Mouse (Mus musculus): ENCODE data around the gene Xndc1.
"Not testable (repeated sequence)": the region's sequence is repeated elsewhere in the genome, so short reads cannot be mapped to it uniquely, and the experiment has no call there.

The Xndc1 gene

DNA sequence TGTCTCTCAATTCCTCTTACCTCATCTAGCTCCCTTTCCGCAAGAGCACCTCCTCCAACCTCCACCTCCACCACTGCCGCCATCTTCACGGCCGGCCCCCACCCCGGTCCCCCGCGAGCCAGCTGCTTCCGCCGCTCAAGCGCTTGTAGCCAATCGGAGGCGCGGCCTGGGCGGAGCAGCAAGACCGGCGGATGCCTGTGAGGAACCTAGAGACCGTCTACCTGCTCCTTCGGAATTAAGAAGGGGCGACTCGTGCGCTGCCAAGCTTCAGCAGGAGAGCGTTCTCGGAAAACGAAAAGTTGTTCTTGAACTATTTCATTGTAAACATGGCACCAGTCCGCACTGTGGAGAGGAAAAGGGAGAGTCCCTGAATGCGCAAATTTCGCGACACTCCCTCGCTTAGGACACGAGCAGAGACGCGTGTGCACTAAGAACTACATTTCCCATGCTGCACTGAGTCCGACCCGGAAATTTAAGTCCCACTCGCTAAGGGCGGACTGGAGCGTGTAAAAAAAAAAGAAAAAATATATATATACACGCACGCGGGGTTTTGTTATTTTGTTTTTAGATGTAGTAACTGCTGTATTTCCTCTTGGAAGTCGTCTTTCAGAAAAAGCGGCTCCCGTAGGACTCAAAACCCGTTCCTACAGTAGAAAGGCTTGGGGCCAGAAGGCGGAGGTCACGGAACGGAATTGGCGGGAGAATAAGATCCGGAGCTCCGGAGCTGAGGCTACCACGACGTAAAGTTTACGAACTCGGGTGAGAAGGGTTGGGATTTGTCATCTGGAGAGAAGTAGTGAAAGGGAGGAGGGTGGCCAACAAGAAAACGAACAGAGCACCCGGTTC lies at the start of gene Xndc1, which contains the start of the genes Rnf121 and Xntrpc:
Gene Xndc1, plus strand, starts transcription at position 466 of the 846 bp plus-strand sequence.
Gene Rnf121, minus strand, starts transcription at position 424 of the 846 bp plus-strand sequence.
Gene Xntrpc, plus strand, starts transcription at position 668 of the 846 bp plus-strand sequence.
- peak; percentile 93 for DNase-seq (ENCODE audit: low read depth, low spot score)

DNA sequence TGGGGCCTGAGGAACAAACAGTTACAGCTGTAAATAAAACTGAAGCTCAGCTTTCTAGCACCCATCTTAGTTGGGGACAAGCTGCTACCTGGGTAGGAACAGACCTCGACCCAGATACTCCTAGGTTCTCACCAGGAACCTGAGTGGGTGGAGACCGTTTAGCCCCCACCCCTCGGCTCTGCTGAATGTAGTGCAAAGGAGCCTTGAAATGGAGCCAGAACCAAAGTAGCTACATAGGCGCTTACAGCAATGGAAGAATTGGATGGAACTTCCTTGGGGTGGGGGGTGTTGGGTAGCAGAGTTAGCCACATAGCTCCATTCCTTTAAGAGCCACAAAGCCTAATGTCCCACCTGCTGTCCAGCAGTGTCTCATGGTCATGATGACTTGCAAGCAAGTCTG lies 48.4 kb upstream of the Xndc1 start:
- no peak for DNase-seq (ENCODE audit: low read depth, low spot score)

DNA sequence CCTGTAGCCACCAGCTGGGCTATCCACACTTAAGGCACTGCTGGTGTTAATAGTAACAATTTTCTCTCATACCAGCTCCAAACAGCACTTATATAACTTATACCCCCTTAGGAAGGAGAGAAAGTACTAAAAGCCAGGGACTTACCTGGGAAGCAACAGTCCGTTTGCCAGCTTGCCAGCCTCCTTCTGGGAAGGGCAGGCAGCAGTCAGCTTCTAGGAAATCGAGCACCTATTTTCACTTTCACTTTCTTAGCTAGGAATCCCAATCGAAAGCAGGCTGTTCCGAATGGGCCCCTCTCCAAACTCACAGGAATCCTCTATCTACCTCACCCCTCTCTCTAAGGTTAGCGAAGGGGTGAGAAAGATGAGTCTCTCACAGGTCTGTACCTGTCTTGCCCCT lies 47.9 kb upstream of the Xndc1 start:
- peak; percentile 33 for DNase-seq (ENCODE audit: low read depth, low spot score)

DNA sequence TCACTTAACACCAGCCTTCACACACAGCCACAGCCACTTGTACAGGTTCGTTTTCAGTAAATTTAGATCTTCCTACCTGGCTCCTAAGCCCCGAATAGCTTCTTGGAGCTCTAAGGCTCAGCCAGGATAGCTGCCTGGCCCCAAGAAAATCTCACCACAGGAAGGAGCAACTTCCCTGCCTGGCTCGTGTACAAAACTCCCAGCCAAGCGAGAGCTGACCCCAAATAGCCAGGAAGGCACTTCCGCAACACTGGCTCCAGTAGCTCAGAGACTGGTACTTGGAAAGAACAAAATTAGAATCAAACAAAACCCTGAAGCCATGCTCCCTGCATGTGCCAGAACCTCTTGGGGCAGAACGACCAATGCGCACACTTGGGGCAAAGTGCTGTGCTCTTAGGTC lies 47.3 kb upstream of the Xndc1 start:
- DNase-seq (ENCODE audit: low read depth, low spot score) = no peak

DNA sequence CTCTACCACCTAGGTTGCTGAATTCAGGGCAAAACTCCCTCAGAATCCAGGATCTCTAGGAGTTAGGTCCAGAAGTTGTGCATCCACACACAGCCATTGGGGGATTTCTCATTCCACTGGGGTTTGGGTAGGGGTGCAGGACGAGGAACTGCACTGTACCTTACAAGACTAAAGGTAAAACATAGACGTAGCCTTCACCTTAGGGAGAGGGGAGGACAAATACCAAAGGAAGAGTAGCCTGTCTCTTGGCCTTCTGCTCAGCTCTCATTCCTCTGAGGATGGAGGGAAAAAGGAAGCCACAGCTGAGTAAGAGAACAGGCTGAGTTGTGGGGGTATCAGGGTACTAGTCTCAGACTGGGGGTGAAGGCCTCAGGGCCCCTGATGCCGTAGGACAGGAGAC lies 46.7 kb upstream of the Xndc1 start, which contains the start of gene Il18bp:
Gene Il18bp, minus strand, starts transcription at position 101 of the 400 bp plus-strand sequence.
- no peak for DNase-seq (ENCODE audit: low read depth, low spot score)

- no peak for DNase-seq (ENCODE audit: low read depth, low spot score)
These were observed 45.9 kb upstream of the Xndc1 start for GRCm38 (mm10) chr7:102019362-102019761.

- not testable (repeated sequence) for DNase-seq (ENCODE audit: low read depth, low spot score)
These were observed 44.4 kb upstream of the Xndc1 start for GRCm38 (mm10) chr7:102020934-102021333.

DNA sequence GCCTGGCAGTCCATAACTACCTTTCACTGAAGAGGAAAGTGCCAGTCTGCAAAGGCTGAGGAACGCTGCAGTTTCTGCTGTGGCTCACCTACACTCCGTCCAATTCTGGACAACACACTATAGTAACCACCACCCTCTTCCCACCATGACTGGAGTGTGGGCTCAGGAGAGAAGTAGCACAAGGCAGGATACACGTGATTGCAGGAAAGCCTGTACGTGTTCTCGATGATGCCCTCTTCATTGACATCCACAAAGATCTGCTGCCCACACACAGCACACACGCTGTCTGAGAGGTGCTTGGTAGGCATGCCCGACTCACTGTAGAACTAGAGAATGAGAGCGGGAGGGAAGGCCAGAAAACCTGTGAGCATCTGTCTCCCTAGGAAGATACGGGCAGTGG lies 41.5 kb upstream of the Xndc1 start:
- no peak for DNase-seq (ENCODE audit: low read depth, low spot score)

DNA sequence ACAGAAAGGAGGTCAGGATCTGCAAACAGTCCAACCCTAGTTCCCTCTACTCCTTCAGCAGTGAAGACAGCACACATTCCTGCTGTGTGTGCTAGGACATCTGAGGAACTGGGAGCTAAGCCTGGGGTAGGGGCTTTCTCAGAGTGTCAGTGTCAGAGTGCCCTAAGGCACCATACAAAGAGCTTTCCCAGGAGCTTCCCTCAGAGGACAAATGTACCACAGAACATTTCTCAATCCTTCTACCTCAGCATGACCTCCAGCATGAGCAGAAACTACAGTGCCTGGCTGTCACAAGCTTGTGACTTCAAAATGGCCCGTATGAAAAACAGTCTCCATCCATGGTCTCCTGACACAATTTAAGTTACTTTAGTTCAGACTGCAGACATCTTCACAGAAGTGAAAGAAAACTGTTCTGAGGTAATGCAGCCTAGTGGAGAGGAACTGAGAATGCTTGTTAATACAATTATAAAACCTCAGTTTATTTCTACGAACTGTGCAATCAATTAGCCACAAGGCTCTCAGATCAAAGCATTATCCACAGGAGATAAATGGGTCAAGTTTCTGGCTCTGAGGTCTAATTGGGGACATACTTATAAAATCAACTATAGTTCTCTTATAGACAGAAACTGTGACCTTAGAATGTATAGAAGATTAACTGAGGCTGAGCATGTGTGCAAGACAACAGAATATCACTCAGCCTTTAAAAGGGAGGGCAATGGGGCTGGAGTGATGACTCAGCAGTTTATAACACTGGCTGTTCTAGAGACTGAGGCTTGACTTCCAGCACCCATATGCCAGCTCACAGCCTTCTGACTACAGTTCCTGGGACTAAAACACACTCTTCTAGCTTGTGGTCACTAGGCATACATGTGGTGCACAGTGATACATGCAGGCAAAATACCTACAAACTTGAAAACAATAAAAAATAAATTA lies 39.9 kb upstream of the Xndc1 start:
- no peak for DNase-seq (ENCODE audit: low read depth, low spot score)

DNA sequence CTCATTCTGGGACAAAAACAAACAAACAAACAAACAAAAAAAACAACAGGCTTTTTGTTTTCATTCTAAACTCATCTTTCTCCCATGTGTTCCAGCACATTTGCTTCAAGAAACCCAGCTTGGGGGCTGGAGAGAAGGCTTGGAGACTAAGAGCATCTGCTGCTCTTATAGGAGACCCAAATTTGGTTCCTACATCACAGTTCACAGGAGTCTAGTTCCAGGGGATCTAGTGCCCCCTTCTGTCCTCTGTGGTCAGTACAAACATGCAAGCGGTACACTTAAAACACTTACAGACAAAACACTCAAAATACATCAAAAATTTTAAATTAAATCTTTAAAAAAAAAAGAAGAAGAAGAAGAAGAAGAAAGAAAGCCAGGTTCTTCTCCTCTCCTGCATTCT lies 30.4 kb upstream of the Xndc1 start:
- DNase-seq (ENCODE audit: low read depth, low spot score) = peak; percentile 39

GRCm38 (mm10) chr7:102035534-102035933 lies 29.8 kb upstream of the Xndc1 start:
- DNase-seq (ENCODE audit: low read depth, low spot score) = no peak

DNA sequence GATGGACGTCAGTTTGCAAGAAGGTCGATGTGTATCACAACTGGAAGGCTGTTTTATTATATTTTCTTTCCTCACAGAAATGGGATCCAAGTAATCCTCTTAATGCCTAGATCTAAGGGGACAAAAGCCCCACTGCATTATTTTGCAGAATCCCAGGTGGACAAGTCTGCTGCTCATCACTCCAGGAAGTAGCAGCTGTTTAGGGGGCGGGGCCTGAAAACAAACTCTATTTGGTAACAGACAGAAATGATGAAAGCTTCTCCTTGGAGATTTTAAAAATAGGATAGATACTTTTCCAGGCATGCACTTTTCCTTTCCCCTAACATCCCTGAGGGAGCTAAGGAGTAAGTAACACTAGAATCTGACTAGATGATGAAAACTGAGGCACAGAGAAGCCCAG lies 28.0 kb upstream of the Xndc1 start:
- no peak for DNase-seq (ENCODE audit: low read depth, low spot score)

DNA sequence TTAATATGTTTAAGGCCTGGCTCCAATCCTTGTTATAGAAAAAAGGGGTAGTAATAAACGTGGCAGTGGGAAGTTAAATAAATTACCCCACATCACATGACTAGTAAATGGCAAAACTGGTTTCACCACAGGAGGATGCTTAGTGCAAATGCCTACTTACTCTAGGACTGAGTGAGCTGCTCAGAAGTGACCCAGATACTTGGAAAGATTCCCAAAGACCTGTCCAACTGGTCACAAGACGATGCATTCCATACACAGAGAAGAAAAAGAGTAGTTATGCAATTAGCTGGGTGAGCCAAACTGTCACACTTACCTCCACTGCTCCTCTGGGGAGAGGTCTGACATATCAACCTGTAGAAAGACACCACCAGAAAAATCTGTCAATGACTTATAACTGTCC lies 23.0 kb upstream of the Xndc1 start:
- no peak for DNase-seq (ENCODE audit: low read depth, low spot score)

DNA sequence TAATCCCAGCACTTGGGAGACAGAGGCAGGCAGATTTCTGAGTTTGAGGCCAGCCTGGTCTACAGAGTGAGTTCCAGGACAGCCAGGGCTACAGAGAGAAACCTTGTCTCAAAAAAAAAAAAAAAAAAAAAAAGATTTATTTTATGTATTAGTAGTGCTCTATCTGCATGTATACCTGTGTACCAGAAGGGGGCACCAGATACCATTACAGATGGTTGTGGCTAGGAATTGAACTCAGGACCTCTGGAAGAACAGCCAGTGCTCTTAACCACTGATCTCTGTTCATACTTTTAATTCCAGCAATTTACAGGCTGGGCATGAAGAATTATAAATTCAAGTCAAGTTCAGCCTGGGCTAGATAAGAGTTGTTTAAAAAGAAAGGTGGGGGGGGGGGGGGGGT lies 16.8 kb upstream of the Xndc1 start:
- peak; percentile 70 for DNase-seq (ENCODE audit: low read depth, low spot score)

DNA sequence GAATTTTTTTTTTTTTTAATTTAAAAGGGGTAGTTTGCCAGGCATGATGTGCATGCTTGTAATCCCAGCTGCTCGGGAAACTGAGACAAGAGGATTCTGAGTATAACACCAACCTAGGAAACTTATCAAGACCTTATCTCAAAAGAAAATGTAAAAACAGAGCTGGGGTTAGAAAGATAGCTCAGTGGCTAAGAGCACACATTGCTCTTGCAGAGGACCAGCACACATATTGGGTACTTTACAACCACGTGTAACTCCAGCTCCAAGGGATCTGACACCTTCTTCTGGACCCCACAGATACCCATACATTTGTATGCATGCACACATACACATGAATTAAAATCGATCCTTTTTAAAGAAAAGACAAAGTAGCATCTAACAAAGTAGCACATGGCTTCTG lies 4.0 kb upstream of the Xndc1 start:
- DNase-seq (ENCODE audit: low read depth, low spot score) = no peak

DNA sequence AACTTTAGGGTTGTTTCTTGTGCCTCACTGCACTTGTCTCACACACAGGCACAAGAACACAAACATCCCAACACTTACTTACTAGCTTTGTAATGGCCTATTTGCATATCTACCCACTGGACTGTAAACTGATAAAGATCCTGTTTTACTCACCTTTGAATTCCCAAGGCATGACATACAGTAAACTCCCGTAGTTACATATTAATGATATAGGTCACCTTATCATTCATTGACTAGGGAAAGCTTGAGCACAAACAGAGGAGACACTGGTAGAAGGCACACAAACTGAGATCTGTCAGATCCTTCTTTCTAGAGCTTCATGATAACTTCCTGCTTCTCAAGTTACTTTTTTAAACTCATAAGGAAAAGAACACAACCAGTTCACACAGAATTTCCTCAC lies 3.1 kb upstream of the Xndc1 start:
- DNase-seq (ENCODE audit: low read depth, low spot score) = no peak

DNA sequence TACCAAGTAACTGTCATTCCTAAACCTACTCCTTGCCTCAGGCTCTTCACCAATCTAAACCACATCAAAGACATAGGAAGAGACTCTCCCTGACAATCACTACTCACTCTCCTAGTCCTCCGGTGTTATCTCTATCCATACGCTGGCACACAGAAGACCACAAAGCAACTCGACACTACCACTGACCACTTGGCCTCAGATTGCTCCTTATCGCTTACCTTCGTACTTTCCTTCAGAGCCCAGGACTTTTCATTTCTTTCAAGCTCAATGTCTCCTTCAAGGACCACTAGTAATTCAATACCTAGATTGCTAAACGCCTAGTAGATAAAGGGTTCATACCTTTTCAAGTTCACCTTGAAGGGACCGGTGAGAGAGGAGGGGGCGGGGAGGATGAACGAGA lies 1.4 kb upstream of the Xndc1 start:
- no peak for DNase-seq (ENCODE audit: low read depth, low spot score)

- DNase-seq (ENCODE audit: low read depth, low spot score) = peak; percentile 11
These were observed 661 bp upstream of the Xndc1 start for GRCm38 (mm10) chr7:102064655-102065045.

GRCm38 (mm10) chr7:102066363-102066762 lies 1.1 kb downstream of the Xndc1 start:
- no peak for DNase-seq (ENCODE audit: low read depth, low spot score)

GRCm38 (mm10) chr7:102076714-102077296 lies 11.5 kb downstream of the Xndc1 start:
- DNase-seq (ENCODE audit: low read depth, low spot score) = peak; percentile 73

DNA sequence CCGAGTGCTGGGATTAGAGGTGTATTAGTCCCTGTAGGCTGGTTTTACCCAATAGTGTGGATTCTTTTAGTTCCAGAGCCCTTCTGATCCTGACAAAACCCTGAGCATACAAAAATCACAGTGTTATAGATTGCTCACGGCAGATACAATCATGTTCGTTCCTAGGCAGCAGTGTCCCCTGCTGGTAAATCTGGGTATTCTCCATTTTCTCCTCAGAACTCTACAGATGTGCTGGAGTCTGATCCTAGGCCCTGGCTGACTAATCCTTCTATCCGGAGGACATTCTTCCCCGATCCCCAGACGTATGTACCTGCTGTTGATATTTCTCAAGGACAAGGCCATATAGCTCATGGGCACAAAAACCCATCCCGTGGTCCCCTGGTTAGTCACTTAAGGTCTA lies 13.2 kb downstream of the Xndc1 start:
- peak; percentile 67 for DNase-seq (ENCODE audit: low read depth, low spot score)

DNA sequence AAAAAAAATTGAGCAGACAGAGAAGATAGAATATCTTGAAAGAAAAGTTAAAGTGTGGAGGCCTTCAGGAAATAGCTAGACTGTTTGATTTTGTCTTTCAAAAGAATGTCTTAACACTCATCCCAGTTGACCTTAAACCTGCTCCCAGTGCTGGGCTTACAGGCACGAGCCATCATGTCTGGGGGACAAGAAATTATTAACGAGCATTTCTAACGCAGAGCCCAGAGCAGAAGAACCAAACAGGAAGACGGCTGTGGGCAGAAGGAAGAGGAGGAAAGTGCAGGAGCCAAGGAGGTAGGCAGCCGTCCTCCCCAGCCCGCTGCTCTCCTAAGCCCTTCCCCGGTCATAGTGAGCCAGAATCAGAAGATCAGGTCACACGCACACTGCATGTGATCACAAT lies 15.0 kb downstream of the Xndc1 start:
- no peak for DNase-seq (ENCODE audit: low read depth, low spot score)

Measured in CD4-positive, CD25-positive, alpha-beta regulatory T cell, adult 2 months (primary cell).